Mouse (Mus musculus) gastrocnemius, adult 8-10 months (tissue): Measurements from ENCODE around the gene Parp11. TPM values are rescaled to one million over a fixed set of nuclear protein-coding genes. Genes with fewer than 3 reads are reported as not detected.
"Not testable (repeated sequence)": the region's sequence is repeated elsewhere in the genome, so short reads cannot be mapped to it uniquely, and the experiment has no call there.

Experiments
- DNase-seq, 2 experiments: peaks; one replicate each; pipeline ENCODE4 v3.0.0; 2022; ENCODE audit warnings: low spot score in 2 of 2
- total RNA-seq, 4 experiments: library from RNA; stranded (reverse); gene quantifications; 2 replicates each; pipeline ENCODE4 v1.2.4; 2022

Parp11 gene
- total RNA-seq, 4 experiments from 2014 or later = 2.9 to 4.0 (median 3.9) TPM

DNA sequence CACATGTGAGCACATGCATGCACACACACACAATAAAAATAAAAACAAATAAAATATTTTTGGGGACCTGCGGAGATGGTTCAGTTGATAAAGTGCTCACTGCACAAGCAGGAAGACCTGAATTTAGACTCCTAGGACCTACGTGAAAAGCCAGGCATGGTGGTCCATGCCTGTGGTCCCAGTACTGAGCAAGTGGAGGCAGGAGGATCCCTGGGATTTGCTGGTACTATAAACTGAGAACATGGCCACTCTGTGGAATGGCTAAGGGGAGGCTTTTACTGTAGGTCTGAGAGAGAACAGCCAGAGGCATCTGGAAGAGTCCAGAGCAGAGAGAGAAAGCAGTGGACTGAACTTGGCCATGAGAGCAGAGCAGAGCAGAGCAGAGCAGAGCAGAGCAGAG, 48.6 kb downstream of the Parp11 start:
- no peak for DNase-seq

DNA sequence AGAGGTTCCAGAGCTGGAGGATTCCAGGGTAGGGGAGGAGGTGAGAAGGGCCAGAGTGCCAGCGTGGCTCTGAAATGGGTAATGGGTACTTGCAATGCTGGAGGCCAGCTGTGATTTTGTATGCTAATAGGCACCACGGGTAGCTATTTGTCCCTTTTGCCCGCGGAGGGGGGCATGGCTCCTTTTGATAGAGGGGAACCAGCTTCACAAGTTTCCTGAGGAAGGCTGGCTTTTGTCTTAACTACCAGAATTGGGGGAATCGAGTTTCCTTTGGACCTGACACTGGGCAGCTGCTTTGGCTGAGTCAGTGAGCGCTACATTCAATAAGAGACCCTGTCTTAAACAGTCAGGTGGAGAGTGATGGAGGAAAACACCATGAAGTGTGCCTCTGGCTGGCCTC, 49.2 kb downstream of the Parp11 start:
- no peak for DNase-seq

- DNase-seq = no peak
Observed at GRCm38 (mm10) chr6:127496841-127497656, 50.4 kb downstream of the Parp11 start.

- no peak for DNase-seq
Observed at GRCm38 (mm10) chr6:127500119-127500518, 53.5 kb downstream of the Parp11 start.

DNA sequence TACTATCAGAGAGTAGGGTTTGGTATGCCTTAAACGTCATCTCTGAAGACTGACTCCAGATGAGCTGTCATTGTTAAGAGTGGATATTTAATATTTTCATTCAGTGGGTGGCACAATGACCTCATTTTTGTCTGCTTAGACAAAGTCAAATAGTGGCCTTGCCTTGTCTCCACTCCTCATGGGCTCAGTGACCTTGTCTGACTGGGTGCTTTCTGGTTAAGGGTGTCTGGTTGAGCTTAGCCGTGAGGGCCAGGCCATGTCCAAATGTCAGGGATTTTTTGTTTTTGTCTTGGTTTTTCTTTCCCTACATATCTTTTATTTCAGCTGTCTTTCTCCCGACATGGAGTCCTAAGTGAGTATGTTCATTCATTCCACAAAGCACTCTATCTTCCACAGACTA, 54.2 kb downstream of the Parp11 start:
- no peak for DNase-seq

GRCm38 (mm10) chr6:127502530-127502929, 55.9 kb downstream of the Parp11 start:
- DNase-seq = no peak

GRCm38 (mm10) chr6:127513776-127514175, 67.1 kb downstream of the Parp11 start:
- not testable (repeated sequence) for DNase-seq

- no peak for DNase-seq
Observed at GRCm38 (mm10) chr6:127521176-127521575, 74.5 kb downstream of the Parp11 start.

- DNase-seq = no peak
Observed at GRCm38 (mm10) chr6:127522326-127522725, 75.7 kb downstream of the Parp11 start.

DNA sequence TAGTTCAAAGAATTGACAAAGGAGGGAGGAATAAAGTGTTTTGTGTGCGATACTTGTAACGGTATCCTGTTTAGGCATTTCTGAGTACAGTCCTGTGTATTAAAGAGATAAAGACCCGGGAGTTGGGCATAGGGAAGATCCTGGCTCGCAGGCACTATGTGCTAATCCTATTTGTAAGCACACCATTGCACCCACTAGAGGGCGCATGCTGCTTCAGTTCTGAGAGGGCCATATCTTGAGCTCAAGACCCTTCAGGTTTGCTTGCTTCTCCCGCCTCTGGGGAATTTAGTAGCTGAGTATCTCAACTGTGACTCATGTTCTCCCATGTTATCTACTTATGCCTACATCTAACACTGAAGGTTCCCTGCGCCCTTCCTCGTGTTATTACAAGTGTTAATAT, 77.8 kb downstream of the Parp11 start:
- DNase-seq = no peak

GRCm38 (mm10) chr6:127528625-127529024, 82.0 kb downstream of the Parp11 start:
- no peak for DNase-seq

DNA sequence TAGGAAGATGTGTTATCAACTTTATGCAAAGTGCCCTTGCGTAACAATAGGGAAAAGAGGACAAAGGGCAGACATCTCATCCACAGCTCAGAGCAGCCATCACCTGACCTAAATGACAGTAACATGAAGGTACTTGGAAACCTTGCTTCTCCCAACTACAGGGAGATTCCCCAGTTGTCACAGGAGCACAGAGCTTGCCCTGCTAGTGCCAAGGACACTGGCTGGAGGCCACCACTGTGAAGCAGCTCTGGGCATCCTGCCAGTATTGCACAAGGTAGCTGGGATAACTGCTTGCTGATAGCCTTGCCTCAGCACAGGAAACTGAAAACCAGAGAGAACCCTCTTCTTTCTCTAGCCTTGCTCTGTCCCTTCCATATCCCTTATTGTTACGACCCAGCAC, 82.8 kb downstream of the Parp11 start:
- DNase-seq = peak; percentile 22 to 59

DNA sequence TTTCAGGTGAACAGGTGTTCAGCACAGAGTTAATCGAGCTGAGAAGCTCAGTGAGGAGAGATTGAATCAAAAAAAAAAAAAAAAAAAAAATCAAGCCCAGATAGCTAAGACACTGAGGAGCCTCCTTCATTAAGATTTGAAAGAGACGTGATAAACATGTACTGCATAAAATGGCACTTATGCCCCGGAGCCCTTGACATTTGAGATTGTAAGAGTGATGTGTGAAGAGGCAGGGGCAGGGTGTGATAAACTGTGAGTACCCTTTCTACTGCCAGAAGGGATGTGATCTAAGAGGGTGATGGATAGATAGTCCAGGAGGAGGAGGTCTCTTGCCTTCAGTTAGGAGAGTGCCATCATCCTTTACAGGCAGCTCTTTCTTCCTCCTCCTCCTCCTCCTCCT, 83.6 kb downstream of the Parp11 start:
- no peak for DNase-seq

- no peak for DNase-seq
Observed at GRCm38 (mm10) chr6:127531412-127532205, 85.0 kb downstream of the Parp11 start.

- DNase-seq = no peak
Observed at GRCm38 (mm10) chr6:127532304-127532703, 85.7 kb downstream of the Parp11 start.

GRCm38 (mm10) chr6:127533766-127534165, 87.1 kb downstream of the Parp11 start:
- DNase-seq = no peak

GRCm38 (mm10) chr6:127537035-127537434, 90.4 kb downstream of the Parp11 start:
- DNase-seq = no peak

GRCm38 (mm10) chr6:127538118-127538517, 91.5 kb downstream of the Parp11 start:
- DNase-seq = no peak

- no peak for DNase-seq
Observed at GRCm38 (mm10) chr6:127539226-127539625, 92.6 kb downstream of the Parp11 start.

- DNase-seq = no peak
Observed at GRCm38 (mm10) chr6:127539659-127540058, 93.0 kb downstream of the Parp11 start.

- no peak for DNase-seq
Observed at GRCm38 (mm10) chr6:127540517-127540916, 93.9 kb downstream of the Parp11 start.

DNA sequence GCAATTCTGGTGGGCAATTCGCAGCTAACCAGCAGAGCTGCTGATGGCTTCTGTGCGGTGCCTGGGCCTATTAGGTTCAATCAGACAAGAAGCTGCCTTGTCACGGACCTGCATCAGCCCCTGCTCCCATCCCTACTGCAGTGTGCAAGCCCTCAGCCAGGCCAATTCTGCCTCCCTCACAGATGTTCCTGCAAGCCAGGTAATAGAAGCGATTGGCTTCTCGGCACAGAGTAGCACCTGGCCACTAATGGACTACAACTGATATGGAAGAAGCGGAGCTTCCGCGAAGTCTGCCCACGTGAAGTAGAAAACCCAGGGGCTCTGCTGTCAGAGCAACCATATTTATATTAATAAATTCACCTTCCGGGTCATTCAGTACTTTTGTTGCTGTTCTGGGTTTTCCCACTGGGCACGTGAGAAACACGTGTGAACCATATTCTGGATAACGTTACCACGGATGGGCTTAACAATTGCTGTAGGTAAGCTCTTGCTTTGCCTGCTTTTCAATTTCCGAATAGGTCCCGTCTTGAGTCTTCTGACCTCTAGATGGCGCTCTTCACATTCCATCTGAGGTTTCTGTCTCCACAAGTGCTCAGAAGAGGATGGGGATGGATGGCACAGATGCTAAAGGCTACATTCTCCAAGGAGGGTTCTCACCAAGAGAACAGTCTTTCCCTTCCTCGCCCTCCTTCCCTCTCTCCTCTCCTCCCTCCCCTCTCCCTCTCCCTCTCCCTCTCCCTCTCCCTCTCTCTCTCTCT, 95.2 kb downstream of the Parp11 start:
- DNase-seq = no peak
